Mouse (Mus musculus) liver, embryonic 14.5 days (tissue): Measurements from ENCODE around the gene Emx1.

Experiments
- CTCF ChIP-seq: IDR thresholded peaks from 2 replicates; pipeline ENCODE4 v1.5.1; 2016; ENCODE audit warnings: antibody characterized with exemption, low read depth, control low read depth
- EP300 ChIP-seq: IDR thresholded peaks from 2 replicates; pipeline ENCODE4 v1.6.1; 2016; ENCODE audit warnings: antibody characterized with exemption, low read depth

- TF ChIP-seq EP300 = no peak
- TF ChIP-seq CTCF = no peak
Observed at GRCm38 (mm10) chr6:85150386-85150785, 36.9 kb upstream of the Emx1 start.
